Mouse (Mus musculus): ENCODE data around the gene Ctsq. TPM values are rescaled to one million over a fixed set of nuclear protein-coding genes. Genes with fewer than 3 reads are reported as not detected.
"Not testable (repeated sequence)": the region's sequence is repeated elsewhere in the genome, so short reads cannot be mapped to it uniquely, and the experiment has no call there.

Gene Ctsq
- not detected in 2 replicates for polyA plus RNA-seq (2012)

- TF ChIP-seq GATA1 (IDR thresholded peaks at IDR 0.05; ENCODE audit: low read length) (no peak), TAL1 (IDR thresholded peaks at IDR 0.05; ENCODE audit: low read length) (no peak)
- no peaks in the 10 kb centered on the region for H3K36me3 ChIP-seq (ENCODE audit: control insufficient read depth)
- no peaks in the 10 kb centered on the region for H3K9me3 ChIP-seq (ENCODE audit: control insufficient read depth, low read length)
- no peaks in the 10 kb centered on the region for H3K4me1 ChIP-seq (ENCODE audit: control insufficient read depth)
- no peak within 1 kb of the TSS for H3K4me3 ChIP-seq (replicated peaks)
- no peaks in the 10 kb centered on the region for H3K27me3 ChIP-seq (ENCODE audit: control insufficient read depth)
These were observed at the start of gene Ctsq for GRCm38 (mm10) chr13:61040531-61040930. TSS of gene Ctsq (minus strand) at chr13:61040631.

- no peak overlapping the region for H3K4me3 ChIP-seq (replicated peaks)
- no peaks in the 10 kb centered on the region; the same call in 1 of the 2 replicates for H3K9me3 ChIP-seq (ENCODE audit: control insufficient read depth, low read length)
- H3K27me3 ChIP-seq (ENCODE audit: control insufficient read depth), result no peaks in the 10 kb centered on the region
- TF ChIP-seq GATA1 (IDR thresholded peaks at IDR 0.05; ENCODE audit: low read length) (no peak), TAL1 (IDR thresholded peaks at IDR 0.05; ENCODE audit: low read length) (no peak)
- no peaks in the 10 kb centered on the region for H3K36me3 ChIP-seq (ENCODE audit: control insufficient read depth)
- H3K4me1 ChIP-seq (ENCODE audit: control insufficient read depth), result no peaks in the 10 kb centered on the region
These were observed 17.6 kb downstream of the Ctsq start for GRCm38 (mm10) chr13:61022785-61023184.

- Histone ChIP-seq H3K36me3 (ENCODE audit: control insufficient read depth) (no peaks in the 10 kb centered on the region), H3K4me3 (replicated peaks) (no peak overlapping the region), H3K27me3 (ENCODE audit: control insufficient read depth) (no peaks in the 10 kb centered on the region), H3K4me1 (ENCODE audit: control insufficient read depth) (no peaks in the 10 kb centered on the region), H3K9me3 (ENCODE audit: control insufficient read depth, low read length) (no peaks in the 10 kb centered on the region; the same call in 1 of the 2 replicates)
- no peak for TF ChIP-seq GATA1 (IDR thresholded peaks at IDR 0.05; ENCODE audit: low read length)
- TF ChIP-seq TAL1 (IDR thresholded peaks at IDR 0.05; ENCODE audit: low read length), result no peak
These were observed 18.6 kb downstream of the Ctsq start for GRCm38 (mm10) chr13:61021844-61022243.

- Histone ChIP-seq H3K9me3 (ENCODE audit: control insufficient read depth, low read length) (peaks cover 2% of the 10 kb centered on the region; the same call in 1 of the 2 replicates), H3K4me3 (replicated peaks) (no peak overlapping the region), H3K4me1 (ENCODE audit: control insufficient read depth) (no peaks in the 10 kb centered on the region), H3K36me3 (ENCODE audit: control insufficient read depth) (no peaks in the 10 kb centered on the region), H3K27me3 (ENCODE audit: control insufficient read depth) (no peaks in the 10 kb centered on the region)
- TF ChIP-seq GATA1 (IDR thresholded peaks at IDR 0.05; ENCODE audit: low read length) (no peak), TAL1 (IDR thresholded peaks at IDR 0.05; ENCODE audit: low read length) (no peak)
These were observed 30.3 kb downstream of the Ctsq start for GRCm38 (mm10) chr13:61010171-61010570.

GRCm38 (mm10) chr13:61005859-61006258 lies 34.6 kb downstream of the Ctsq start, which contains the start of gene Ctsj:
TSS of gene Ctsj (minus strand) at chr13:61005959.
- no peaks in the 10 kb centered on the region for H3K27me3 ChIP-seq (ENCODE audit: control insufficient read depth)
- H3K4me1 ChIP-seq (ENCODE audit: control insufficient read depth), result no peaks in the 10 kb centered on the region
- no peak within 1 kb of the TSS for H3K4me3 ChIP-seq (replicated peaks)
- TF ChIP-seq TAL1 (IDR thresholded peaks at IDR 0.05; ENCODE audit: low read length) (no peak), GATA1 (IDR thresholded peaks at IDR 0.05; ENCODE audit: low read length) (no peak)
- H3K36me3 ChIP-seq (ENCODE audit: control insufficient read depth), result no peaks in the 10 kb centered on the region
- peaks cover 2% of the 10 kb centered on the region; the same call in 1 of the 2 replicates for H3K9me3 ChIP-seq (ENCODE audit: control insufficient read depth, low read length)

GRCm38 (mm10) chr13:60997600-60997999 lies 42.8 kb downstream of the Ctsq start:
- no peak overlapping the region for H3K4me3 ChIP-seq (replicated peaks)
- TF ChIP-seq TAL1 (IDR thresholded peaks at IDR 0.05; ENCODE audit: low read length) (no peak), GATA1 (IDR thresholded peaks at IDR 0.05; ENCODE audit: low read length) (no peak)
- peaks cover 2% of the 10 kb centered on the region; the same call in 1 of the 2 replicates for H3K9me3 ChIP-seq (ENCODE audit: control insufficient read depth, low read length)
- no peaks in the 10 kb centered on the region for H3K27me3 ChIP-seq (ENCODE audit: control insufficient read depth)
- no peaks in the 10 kb centered on the region for H3K36me3 ChIP-seq (ENCODE audit: control insufficient read depth)
- no peaks in the 10 kb centered on the region for H3K4me1 ChIP-seq (ENCODE audit: control insufficient read depth)

GRCm38 (mm10) chr13:60986915-60987314 lies 53.5 kb downstream of the Ctsq start:
- H3K4me1 ChIP-seq (ENCODE audit: control insufficient read depth); H3K27me3 ChIP-seq (ENCODE audit: control insufficient read depth); H3K4me3 ChIP-seq (replicated peaks); H3K36me3 ChIP-seq (ENCODE audit: control insufficient read depth); H3K9me3 ChIP-seq (ENCODE audit: control insufficient read depth, low read length): not testable (repeated sequence)

Other genes with a start within 250 kb of the Ctsq start
- not detected in 2 replicates for gene Ctsll3, start 237.8 kb downstream of the Ctsq start, polyA plus RNA-seq (2012)
- not detected in 2 replicates for gene 4930486L24Rik, start 176.2 kb downstream of the Ctsq start, polyA plus RNA-seq (2012)
- gene Gm49392, start 143.7 kb downstream of the Ctsq start, polyA plus RNA-seq (2012), result not detected in 2 replicates
- not detected in 2 replicates for gene Ctla2b, start 143.2 kb downstream of the Ctsq start, polyA plus RNA-seq (2012)
- not detected in 2 replicates for gene Tpbpb, start 135.8 kb downstream of the Ctsq start, polyA plus RNA-seq (2012)
- gene Gm49393, start 105.0 kb downstream of the Ctsq start, polyA plus RNA-seq (2012), result not detected in 2 replicates
- 0.06 TPM in 1 of 2 replicates, not detected in the other for gene Gm49391, start 104.1 kb downstream of the Ctsq start, polyA plus RNA-seq (2012)
- gene Ctla2a, start 104.0 kb downstream of the Ctsq start, polyA plus RNA-seq (2012), result 0.10 TPM in 1 of 2 replicates, not detected in the other
- not detected in 2 replicates for gene Tpbpa, start 98.6 kb downstream of the Ctsq start, polyA plus RNA-seq (2012)
- not detected in 2 replicates for gene Ctsj, start 34.7 kb downstream of the Ctsq start, polyA plus RNA-seq (2012)
- gene Ctsr, start 123.6 kb upstream of the Ctsq start, polyA plus RNA-seq (2012), result not detected in 2 replicates
- not detected in 2 replicates for gene Cts6, start 162.8 kb upstream of the Ctsq start, polyA plus RNA-seq (2012)
- not detected in 2 replicates for gene Cts8, start 214.7 kb upstream of the Ctsq start, polyA plus RNA-seq (2012)
- not detected in 2 replicates for gene Gm49398, start 248.2 kb upstream of the Ctsq start, polyA plus RNA-seq (2012)

Data from erythroblast, embryonic 14.5 days (primary cell).